Mouse (Mus musculus): ENCODE measurements around the gene Arhgap25.

GRCm38 (mm10) chr6:87435791-87436190 is 97.3 kb downstream of the Arhgap25 start:
- TF ChIP-seq CTCF (IDR thresholded peaks at IDR 0.05; ENCODE audit: low read depth) (no peak), EP300 (IDR thresholded peaks at IDR 0.05; ENCODE audit: low read depth) (no peak)
